Mouse (Mus musculus): ENCODE data around the gene Tax1bp3.

The Tax1bp3 gene

DNA sequence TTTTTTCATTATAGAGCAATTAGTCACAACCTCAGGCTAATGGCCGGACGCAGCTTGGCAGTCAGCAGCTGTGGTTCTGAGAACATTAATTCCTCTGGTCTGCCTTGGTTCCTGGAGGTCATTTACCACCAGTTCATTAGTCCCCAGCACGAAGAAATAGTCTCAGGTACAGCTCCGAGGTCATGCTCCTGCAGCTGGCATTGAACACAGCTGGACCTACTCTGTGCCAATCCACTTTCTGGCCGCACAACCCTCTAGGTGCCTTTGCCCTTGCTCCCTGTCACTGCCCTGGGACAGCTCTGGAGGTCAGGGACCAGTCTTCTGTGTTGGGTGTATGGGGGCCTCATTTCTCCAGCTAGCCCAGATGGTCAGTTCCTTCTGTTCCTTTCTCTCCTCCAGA is 52.0 kb downstream of the Tax1bp3 start:
- no peak for DNase-seq (ENCODE audit: low spot score in 2 of 2)

DNA sequence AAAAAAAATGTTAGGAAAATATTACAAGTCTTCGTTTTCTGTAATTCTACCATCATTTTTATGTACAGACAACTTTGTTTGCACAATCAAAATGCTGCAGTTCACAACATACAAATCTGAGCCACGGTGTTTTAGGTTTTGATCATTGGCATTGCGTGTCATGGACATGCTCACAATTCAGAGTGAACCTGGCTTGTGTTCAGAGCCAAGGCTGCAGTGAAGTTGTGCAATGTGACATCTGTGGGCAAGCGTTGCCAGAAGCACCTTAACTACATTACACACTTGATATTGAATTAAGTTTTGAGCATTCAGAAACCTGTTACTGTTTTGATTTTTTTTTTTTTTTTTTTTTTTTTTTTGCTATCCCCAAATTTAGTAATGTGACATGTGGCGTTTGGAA is 53.2 kb downstream of the Tax1bp3 start:
- DNase-seq (ENCODE audit: low spot score in 2 of 2) = no peak

GRCm38 (mm10) chr11:73232513-73232912 is 55.6 kb downstream of the Tax1bp3 start:
- no peak for DNase-seq (ENCODE audit: low spot score in 2 of 2)
